Mouse (Mus musculus): ENCODE measurements at regions not wholly inside any gene's neighbourhood (a gene's known extent, or its start where the extent isn't known, plus 50 kb on each side); places are given as distances from the start of the nearest gene placed in this dataset.

DNA sequence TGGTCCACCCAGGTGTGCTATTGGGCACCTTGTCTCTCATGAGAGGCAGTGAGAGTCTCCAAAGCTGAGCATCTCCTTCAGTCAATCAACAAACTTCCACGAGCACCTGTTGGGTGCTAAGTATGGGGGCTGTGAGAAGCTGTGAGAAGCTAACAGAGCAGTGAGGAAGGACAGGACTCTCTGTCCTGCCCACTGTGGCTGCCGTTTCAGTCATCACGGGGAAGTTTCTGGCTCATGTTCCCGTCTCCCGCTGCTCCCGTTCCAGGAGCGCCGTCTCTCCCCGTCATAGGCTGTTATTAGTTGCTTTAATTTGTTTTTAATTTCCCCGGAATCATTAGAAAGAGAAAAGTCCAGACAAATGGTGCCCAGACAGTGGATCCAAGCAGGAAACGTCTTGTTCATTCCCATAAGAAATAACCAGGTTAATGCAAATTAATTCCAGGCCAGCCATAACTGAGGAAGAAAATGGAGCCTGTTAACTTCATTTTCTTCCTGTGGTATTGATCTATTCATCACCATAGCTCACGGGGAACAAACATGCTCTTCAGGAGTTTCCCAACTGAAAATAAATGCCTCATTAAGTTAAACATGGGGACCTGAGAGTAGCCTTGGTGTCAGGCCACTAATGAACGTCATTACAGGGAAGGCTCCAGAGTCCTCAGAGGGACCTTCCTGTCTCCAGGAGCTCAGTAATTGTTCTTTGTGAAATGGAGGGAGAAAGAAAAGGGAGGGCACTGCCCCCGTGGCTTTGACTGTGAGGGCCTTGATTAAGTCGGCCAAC is 70.3 kb downstream of the Matn1 start:
- TF ChIP-seq TAL1 (IDR thresholded peaks at IDR 0.05; ENCODE audit: low read length) (no peak), GATA1 (IDR thresholded peaks at IDR 0.05; ENCODE audit: low read length) (no peak)
- no peaks in the 10 kb centered on the region for H3K36me3 ChIP-seq (ENCODE audit: control insufficient read depth)
- no peak overlapping the region for H3K4me3 ChIP-seq (replicated peaks)
- H3K4me1 ChIP-seq (ENCODE audit: control insufficient read depth) = no peaks in the 10 kb centered on the region
- no peaks in the 10 kb centered on the region for H3K27me3 ChIP-seq (ENCODE audit: control insufficient read depth)
- peaks cover 4% of the 10 kb centered on the region for H3K9me3 ChIP-seq (ENCODE audit: control insufficient read depth, low read length)

DNA sequence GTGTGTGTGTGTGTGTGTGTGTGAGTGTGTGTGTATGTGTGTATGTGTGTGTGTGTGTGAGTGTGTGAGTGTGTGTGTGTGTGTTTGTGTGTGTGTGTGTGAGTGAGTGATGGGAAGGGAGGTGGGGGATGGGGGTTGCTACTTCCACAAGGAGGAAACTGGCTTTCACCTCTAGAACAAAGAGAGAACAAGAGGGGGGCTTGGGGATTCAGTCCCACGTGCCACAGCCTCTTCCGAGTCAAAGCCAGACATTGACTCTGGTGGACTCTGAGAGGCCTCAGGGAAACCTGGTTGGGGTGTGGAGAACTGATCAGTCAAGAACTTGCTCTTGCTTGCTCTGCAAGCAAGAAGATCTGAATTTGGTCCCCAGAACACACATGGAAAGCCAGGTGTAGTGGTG is 71.0 kb downstream of the Matn1 start:
- TF ChIP-seq GATA1 (IDR thresholded peaks at IDR 0.05; ENCODE audit: low read length) (no peak), TAL1 (IDR thresholded peaks at IDR 0.05; ENCODE audit: low read length) (no peak)
- peaks cover 4% of the 10 kb centered on the region for H3K9me3 ChIP-seq (ENCODE audit: control insufficient read depth, low read length)
- no peaks in the 10 kb centered on the region for H3K27me3 ChIP-seq (ENCODE audit: control insufficient read depth)
- H3K4me1 ChIP-seq (ENCODE audit: control insufficient read depth) = no peaks in the 10 kb centered on the region
- no peaks in the 10 kb centered on the region for H3K36me3 ChIP-seq (ENCODE audit: control insufficient read depth)
- no peak overlapping the region for H3K4me3 ChIP-seq (replicated peaks)

DNA sequence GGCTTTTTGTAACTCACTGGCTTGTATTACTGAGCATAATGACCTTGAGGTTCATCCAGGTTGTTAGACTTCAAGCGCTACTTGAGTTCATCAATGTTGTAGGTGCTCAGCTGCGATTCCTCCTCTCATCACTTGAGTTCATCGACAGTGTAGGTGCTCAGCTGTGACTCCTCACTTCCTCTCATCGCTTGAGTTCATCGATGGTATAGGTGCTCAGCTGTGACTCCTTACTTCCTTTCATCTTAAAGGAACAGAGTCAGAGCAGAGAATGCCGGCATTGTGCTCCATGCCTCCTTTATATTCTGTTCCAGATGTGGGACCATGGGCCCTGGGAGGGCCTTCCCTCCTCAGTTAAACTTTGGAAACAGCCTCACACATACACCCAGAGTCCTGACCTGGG is 79.4 kb downstream of the Matn1 start:
- no peaks in the 10 kb centered on the region for H3K27me3 ChIP-seq (ENCODE audit: control insufficient read depth)

DNA sequence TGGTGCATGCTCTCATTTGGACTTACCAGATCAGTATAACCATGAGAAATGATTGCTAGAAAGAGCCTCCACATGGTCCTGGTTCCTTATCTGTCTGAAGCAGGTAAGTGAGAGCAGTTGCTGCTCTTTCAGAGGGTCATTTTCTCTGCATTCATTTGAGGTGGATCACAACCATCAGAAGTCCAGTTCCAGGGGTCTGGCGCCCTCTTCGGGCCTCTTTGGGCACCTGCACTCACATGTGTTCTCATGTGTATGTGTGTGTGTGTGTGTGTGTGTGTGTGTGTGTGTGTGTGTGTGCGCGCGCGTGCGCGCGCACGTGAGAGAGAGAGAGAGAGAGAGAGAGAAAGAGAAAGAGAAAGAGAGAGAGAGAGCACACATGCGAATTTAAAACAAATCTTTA is 92.1 kb downstream of the Matn1 start:
- no peak for TF ChIP-seq TAL1 (IDR thresholded peaks at IDR 0.05; ENCODE audit: low read length)
- H3K4me3 ChIP-seq (replicated peaks) = no peak overlapping the region
- no peaks in the 10 kb centered on the region for H3K4me1 ChIP-seq (ENCODE audit: control insufficient read depth)
- H3K9me3 ChIP-seq (ENCODE audit: control insufficient read depth, low read length) = no peaks in the 10 kb centered on the region
- H3K36me3 ChIP-seq (ENCODE audit: control insufficient read depth) = no peaks in the 10 kb centered on the region
- no peaks in the 10 kb centered on the region for H3K27me3 ChIP-seq (ENCODE audit: control insufficient read depth)

More for the DNA sequence above, 79.4 kb downstream of the Matn1 start:
- Histone ChIP-seq H3K9me3 (ENCODE audit: control insufficient read depth, low read length) (no peaks in the 10 kb centered on the region), H3K4me3 (replicated peaks) (no peak overlapping the region), H3K4me1 (ENCODE audit: control insufficient read depth) (no peaks in the 10 kb centered on the region), H3K36me3 (ENCODE audit: control insufficient read depth) (no peaks in the 10 kb centered on the region)
- no peak for TF ChIP-seq GATA1 (IDR thresholded peaks at IDR 0.05; ENCODE audit: low read length)
- no peak for TF ChIP-seq TAL1 (IDR thresholded peaks at IDR 0.05; ENCODE audit: low read length)

DNA sequence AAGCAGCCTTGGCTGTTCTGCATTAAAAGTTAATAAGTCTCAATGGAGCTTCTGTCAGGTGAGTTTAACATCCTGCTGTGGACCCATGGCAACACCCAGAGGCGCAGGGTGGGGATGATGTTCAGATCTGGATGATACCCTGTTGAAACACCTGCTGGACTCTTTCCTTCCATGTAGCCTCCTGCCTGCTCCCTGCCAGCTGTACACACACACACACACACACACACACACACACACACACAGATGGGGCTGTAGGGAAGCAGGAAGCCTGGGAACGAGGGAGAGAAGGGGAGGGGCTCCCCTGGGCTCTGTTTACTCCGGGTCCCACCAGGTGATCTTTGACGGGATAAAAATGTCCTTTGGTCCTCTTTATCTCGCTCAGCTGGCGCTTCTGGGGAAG is 93.0 kb downstream of the Matn1 start:
- H3K36me3 ChIP-seq (ENCODE audit: control insufficient read depth) = no peaks in the 10 kb centered on the region
- no peaks in the 10 kb centered on the region for H3K27me3 ChIP-seq (ENCODE audit: control insufficient read depth)
- TF ChIP-seq TAL1 (IDR thresholded peaks at IDR 0.05; ENCODE audit: low read length) (no peak), GATA1 (IDR thresholded peaks at IDR 0.05; ENCODE audit: low read length) (no peak)
- H3K4me1 ChIP-seq (ENCODE audit: control insufficient read depth) = no peaks in the 10 kb centered on the region
- H3K4me3 ChIP-seq (replicated peaks) = no peak overlapping the region
- no peaks in the 10 kb centered on the region for H3K9me3 ChIP-seq (ENCODE audit: control insufficient read depth, low read length)

DNA sequence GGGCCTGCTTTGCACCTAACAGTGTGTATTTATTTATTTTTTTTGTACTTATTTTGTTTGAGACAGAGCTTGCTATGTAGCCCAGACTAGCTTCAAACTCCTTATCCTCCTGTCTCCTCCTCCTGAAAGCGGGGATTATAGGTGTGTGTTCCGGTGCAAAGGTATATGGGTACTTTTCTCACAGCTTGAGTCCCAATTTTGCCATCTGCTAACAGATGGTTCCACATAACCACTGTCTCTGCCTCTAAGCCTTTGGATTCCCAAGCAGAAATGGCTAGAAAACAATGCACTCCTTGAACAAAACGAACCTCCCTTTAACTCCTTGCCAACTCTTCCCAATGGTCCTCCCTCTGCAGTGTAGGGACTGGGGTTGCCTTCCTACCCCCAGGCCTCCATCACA is 95.5 kb downstream of the Matn1 start:
- Histone ChIP-seq H3K9me3 (ENCODE audit: control insufficient read depth, low read length) (no peaks in the 10 kb centered on the region), H3K36me3 (ENCODE audit: control insufficient read depth) (no peaks in the 10 kb centered on the region), H3K27me3 (ENCODE audit: control insufficient read depth) (no peaks in the 10 kb centered on the region), H3K4me1 (ENCODE audit: control insufficient read depth) (no peaks in the 10 kb centered on the region), H3K4me3 (replicated peaks) (no peak overlapping the region)
- no peak for TF ChIP-seq TAL1 (IDR thresholded peaks at IDR 0.05; ENCODE audit: low read length)
- TF ChIP-seq GATA1 (IDR thresholded peaks at IDR 0.05; ENCODE audit: low read length) = no peak

DNA sequence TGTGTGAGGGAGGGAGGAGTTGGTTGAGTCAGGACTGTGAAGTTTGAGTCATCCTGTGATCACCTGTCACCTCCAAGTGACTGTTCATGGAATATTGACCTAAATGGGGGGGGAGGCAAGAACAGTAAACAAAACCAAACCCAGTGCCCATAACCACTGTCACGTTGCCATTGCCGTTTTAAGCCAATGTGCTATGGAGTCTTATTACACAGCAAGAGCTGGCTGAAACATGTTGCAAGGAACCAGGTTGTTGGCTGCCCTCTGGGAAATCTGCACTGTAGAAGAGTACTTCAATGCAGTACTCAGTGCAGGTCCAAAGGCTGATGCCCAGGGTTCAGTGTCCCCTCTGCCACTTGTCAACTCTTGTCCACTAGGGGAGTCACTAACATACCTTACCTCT is 97.0 kb downstream of the Matn1 start:
- TF ChIP-seq GATA1 (IDR thresholded peaks at IDR 0.05; ENCODE audit: low read length) (no peak), TAL1 (IDR thresholded peaks at IDR 0.05; ENCODE audit: low read length) (no peak)
- H3K4me3 ChIP-seq (replicated peaks) = no peak overlapping the region
- H3K4me1 ChIP-seq (ENCODE audit: control insufficient read depth) = no peaks in the 10 kb centered on the region
- no peaks in the 10 kb centered on the region for H3K9me3 ChIP-seq (ENCODE audit: control insufficient read depth, low read length)
- no peaks in the 10 kb centered on the region for H3K36me3 ChIP-seq (ENCODE audit: control insufficient read depth)
- no peaks in the 10 kb centered on the region for H3K27me3 ChIP-seq (ENCODE audit: control insufficient read depth)

DNA sequence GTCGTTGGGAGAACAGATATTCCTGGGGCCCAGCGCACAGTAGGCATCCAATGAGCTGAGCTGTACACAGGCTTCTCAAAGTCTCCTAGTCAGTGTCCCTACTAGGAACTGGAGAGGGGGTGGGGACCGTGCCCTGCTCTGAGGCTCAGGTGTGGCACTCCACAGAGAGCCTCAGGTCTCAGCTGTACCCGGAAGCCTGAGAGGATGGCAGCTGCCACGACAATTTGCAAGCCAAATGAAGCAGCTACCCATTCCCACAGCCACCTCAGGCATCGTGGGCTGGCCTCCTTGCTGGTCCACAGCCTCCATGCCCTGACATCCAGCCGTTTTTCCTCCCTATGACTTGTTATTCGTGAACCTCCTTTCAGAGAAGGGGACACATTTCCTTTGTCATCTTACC is 101.9 kb downstream of the Matn1 start:
- no peaks in the 10 kb centered on the region for H3K9me3 ChIP-seq (ENCODE audit: control insufficient read depth, low read length)
- no peaks in the 10 kb centered on the region for H3K4me1 ChIP-seq (ENCODE audit: control insufficient read depth)
- no peaks in the 10 kb centered on the region for H3K36me3 ChIP-seq (ENCODE audit: control insufficient read depth)
- no peak overlapping the region for H3K4me3 ChIP-seq (replicated peaks)
- no peaks in the 10 kb centered on the region for H3K27me3 ChIP-seq (ENCODE audit: control insufficient read depth)
- TF ChIP-seq GATA1 (IDR thresholded peaks at IDR 0.05; ENCODE audit: low read length) = no peak

DNA sequence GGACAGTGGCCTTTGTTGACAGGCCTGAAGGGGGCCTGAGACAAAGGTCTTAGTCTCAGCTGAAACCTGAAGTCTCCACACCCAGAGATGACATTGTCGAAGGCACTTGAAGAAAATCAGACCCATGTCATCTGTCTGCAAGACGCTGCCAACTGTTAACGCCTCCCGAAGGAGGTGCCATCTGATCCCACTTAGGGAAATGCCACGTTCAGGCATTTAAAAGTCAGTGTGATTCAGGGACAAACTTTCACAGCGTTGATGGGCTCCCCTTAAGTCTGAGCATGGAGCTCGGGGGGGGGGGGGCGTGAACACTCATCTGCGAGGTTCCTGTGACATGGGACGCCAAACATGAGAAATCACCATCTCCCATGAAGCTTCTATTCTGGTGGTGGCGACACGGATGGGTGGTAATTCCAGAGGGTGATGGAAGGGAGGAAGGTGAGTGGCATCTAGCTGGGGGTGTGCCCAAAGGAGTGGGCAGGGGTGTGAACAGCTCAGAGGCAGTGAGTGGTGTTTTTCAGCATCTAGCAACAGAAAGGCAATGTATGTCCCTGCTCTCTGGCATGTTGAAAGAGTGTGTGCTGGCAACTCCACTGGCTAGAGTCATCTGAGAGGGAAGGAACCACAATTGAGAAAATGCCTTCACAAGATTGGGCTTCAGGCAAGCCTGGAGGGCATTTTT is 102.9 kb downstream of the Matn1 start:
- no peak for TF ChIP-seq GATA1 (IDR thresholded peaks at IDR 0.05; ENCODE audit: low read length)
- TF ChIP-seq TAL1 (IDR thresholded peaks at IDR 0.05; ENCODE audit: low read length) = no peak
- Histone ChIP-seq H3K9me3 (ENCODE audit: control insufficient read depth, low read length) (peaks cover 2% of the 10 kb centered on the region; the same call in 1 of the 2 replicates), H3K4me3 (replicated peaks) (no peak overlapping the region), H3K36me3 (ENCODE audit: control insufficient read depth) (no peaks in the 10 kb centered on the region), H3K4me1 (ENCODE audit: control insufficient read depth) (no peaks in the 10 kb centered on the region), H3K27me3 (ENCODE audit: control insufficient read depth) (no peaks in the 10 kb centered on the region)

Data from erythroblast, embryonic 14.5 days (primary cell).